Mouse (Mus musculus): ENCODE measurements around the gene Thap2. TPM values are rescaled to one million over a fixed set of nuclear protein-coding genes. Genes with fewer than 3 reads are reported as not detected.
A peak's percentile ranks its signal among the peaks of the same experiment; 100 is the strongest.

Gene Thap2
- total RNA-seq (2014; fragmentation: Nextera tagmentation) (25.7 and 34.6 TPM in 2 replicates), total RNA-seq (2017) (8.5 and 11.4 TPM in 2 replicates), polyA plus RNA-seq (2012) (8.4 and 9.0 TPM in 2 replicates)

- ATAC-seq (ENCODE audit: extremely low read depth, insufficient number of reproducible peaks, low FRiP score, poor library complexity, severe bottlenecking), result peak; percentile 95
- Histone ChIP-seq H3K27me3 (ENCODE audit: insufficient read depth, low read length) (no peaks in the 10 kb centered on the region), H3K4me1 (ENCODE audit: insufficient read depth, low read depth, low read length) (peaks cover 44% of the 10 kb centered on the region), H3K4me3 (ENCODE audit: low read depth, low read length) (peak within 1 kb of the TSS; percentile 94), H3K36me3 (replicated peaks) (peaks cover 29% of the 10 kb centered on the region), H3K9me3 (replicated peaks) (no peaks in the 10 kb centered on the region)
- no peak for TF ChIP-seq CTCF (IDR thresholded peaks at IDR 0.05; ENCODE audit: low read depth, low read length)
- no peak for TF ChIP-seq GATA2 (IDR thresholded peaks at IDR 0.05; ENCODE audit: borderline replicate concordance, low read depth, low read length)
- TF ChIP-seq TAL1 (conservative IDR thresholded peaks at IDR 0.05; ENCODE audit: low read depth, low read length), result no peak
- TF ChIP-seq POLR2AphosphoS5 (IDR thresholded peaks at IDR 0.05; ENCODE audit: insufficient replicate concordance, low read depth, low read length), result no peak
- no peak for TF ChIP-seq GATA1 (IDR thresholded peaks at IDR 0.05; ENCODE audit: borderline replicate concordance, low read length)
- DNase-seq (ENCODE audit: low spot score), result peak; percentile 93
Measured at GRCm38 (mm10) chr10:115384221-115385017, at the start of gene Thap2, which contains the start of gene Zfc3h1. Gene Thap2, minus strand, starts transcription at chr10:115384443. Gene Zfc3h1, plus strand, starts transcription at chr10:115384959.

GRCm38 (mm10) chr10:115425351-115425750, 41.1 kb upstream of the Thap2 start:
- Histone ChIP-seq H3K4me1 (ENCODE audit: insufficient read depth, low read depth, low read length) (no peaks in the 10 kb centered on the region), H3K27me3 (ENCODE audit: insufficient read depth, low read length) (no peaks in the 10 kb centered on the region), H3K4me3 (ENCODE audit: low read depth, low read length) (no peak overlapping the region), H3K9me3 (replicated peaks) (no peaks in the 10 kb centered on the region), H3K36me3 (replicated peaks) (peaks cover 86% of the 10 kb centered on the region)
- ATAC-seq (ENCODE audit: extremely low read depth, insufficient number of reproducible peaks, low FRiP score, poor library complexity, severe bottlenecking), result no peak
- DNase-seq (ENCODE audit: low spot score), result no peak
- TF ChIP-seq TAL1 (conservative IDR thresholded peaks at IDR 0.05; ENCODE audit: low read depth, low read length), result no peak
- TF ChIP-seq POLR2AphosphoS5 (IDR thresholded peaks at IDR 0.05; ENCODE audit: insufficient replicate concordance, low read depth, low read length), result no peak
- no peak for TF ChIP-seq GATA2 (IDR thresholded peaks at IDR 0.05; ENCODE audit: borderline replicate concordance, low read depth, low read length)
- TF ChIP-seq CTCF (IDR thresholded peaks at IDR 0.05; ENCODE audit: low read depth, low read length), result no peak
- no peak for TF ChIP-seq GATA1 (IDR thresholded peaks at IDR 0.05; ENCODE audit: borderline replicate concordance, low read length)

GRCm38 (mm10) chr10:115421976-115422375, 37.7 kb upstream of the Thap2 start:
- TF ChIP-seq GATA1 (IDR thresholded peaks at IDR 0.05; ENCODE audit: borderline replicate concordance, low read length) (no peak), GATA2 (IDR thresholded peaks at IDR 0.05; ENCODE audit: borderline replicate concordance, low read depth, low read length) (no peak), CTCF (IDR thresholded peaks at IDR 0.05; ENCODE audit: low read depth, low read length) (no peak), TAL1 (conservative IDR thresholded peaks at IDR 0.05; ENCODE audit: low read depth, low read length) (no peak), POLR2AphosphoS5 (IDR thresholded peaks at IDR 0.05; ENCODE audit: insufficient replicate concordance, low read depth, low read length) (no peak)
- no peaks in the 10 kb centered on the region for H3K27me3 ChIP-seq (ENCODE audit: insufficient read depth, low read length)

GRCm38 (mm10) chr10:115414056-115414455, 29.8 kb upstream of the Thap2 start:
- no peak for ATAC-seq (ENCODE audit: extremely low read depth, insufficient number of reproducible peaks, low FRiP score, poor library complexity, severe bottlenecking)
- no peak for DNase-seq (ENCODE audit: low spot score)
- no peak for TF ChIP-seq GATA1 (IDR thresholded peaks at IDR 0.05; ENCODE audit: borderline replicate concordance, low read length)
- no peak for TF ChIP-seq TAL1 (conservative IDR thresholded peaks at IDR 0.05; ENCODE audit: low read depth, low read length)
- no peak for TF ChIP-seq POLR2AphosphoS5 (IDR thresholded peaks at IDR 0.05; ENCODE audit: insufficient replicate concordance, low read depth, low read length)
- TF ChIP-seq GATA2 (IDR thresholded peaks at IDR 0.05; ENCODE audit: borderline replicate concordance, low read depth, low read length), result no peak
- TF ChIP-seq CTCF (IDR thresholded peaks at IDR 0.05; ENCODE audit: low read depth, low read length), result no peak
- H3K4me1 ChIP-seq (ENCODE audit: insufficient read depth, low read depth, low read length), result no peaks in the 10 kb centered on the region
- no peaks in the 10 kb centered on the region for H3K9me3 ChIP-seq (replicated peaks)
- peaks cover 91% of the 10 kb centered on the region for H3K36me3 ChIP-seq (replicated peaks)
- no peaks in the 10 kb centered on the region for H3K27me3 ChIP-seq (ENCODE audit: insufficient read depth, low read length)
- no peak overlapping the region for H3K4me3 ChIP-seq (ENCODE audit: low read depth, low read length)

More at GRCm38 (mm10) chr10:115421976-115422375, 37.7 kb upstream of the Thap2 start:
- no peaks in the 10 kb centered on the region for H3K9me3 ChIP-seq (replicated peaks)
- peaks cover 84% of the 10 kb centered on the region for H3K36me3 ChIP-seq (replicated peaks)
- H3K4me1 ChIP-seq (ENCODE audit: insufficient read depth, low read depth, low read length), result no peaks in the 10 kb centered on the region
- ATAC-seq (ENCODE audit: extremely low read depth, insufficient number of reproducible peaks, low FRiP score, poor library complexity, severe bottlenecking) (no peak), DNase-seq (ENCODE audit: low spot score) (no peak)
- no peak overlapping the region for H3K4me3 ChIP-seq (ENCODE audit: low read depth, low read length)

GRCm38 (mm10) chr10:115413496-115413895, 29.3 kb upstream of the Thap2 start:
- Histone ChIP-seq H3K36me3 (replicated peaks) (peaks cover 91% of the 10 kb centered on the region), H3K9me3 (replicated peaks) (no peaks in the 10 kb centered on the region), H3K4me1 (ENCODE audit: insufficient read depth, low read depth, low read length) (no peaks in the 10 kb centered on the region), H3K4me3 (ENCODE audit: low read depth, low read length) (no peak overlapping the region), H3K27me3 (ENCODE audit: insufficient read depth, low read length) (no peaks in the 10 kb centered on the region)
- TF ChIP-seq POLR2AphosphoS5 (IDR thresholded peaks at IDR 0.05; ENCODE audit: insufficient replicate concordance, low read depth, low read length) (no peak), GATA1 (IDR thresholded peaks at IDR 0.05; ENCODE audit: borderline replicate concordance, low read length) (no peak), GATA2 (IDR thresholded peaks at IDR 0.05; ENCODE audit: borderline replicate concordance, low read depth, low read length) (no peak), CTCF (IDR thresholded peaks at IDR 0.05; ENCODE audit: low read depth, low read length) (no peak), TAL1 (conservative IDR thresholded peaks at IDR 0.05; ENCODE audit: low read depth, low read length) (no peak)
- ATAC-seq (ENCODE audit: extremely low read depth, insufficient number of reproducible peaks, low FRiP score, poor library complexity, severe bottlenecking) (no peak), DNase-seq (ENCODE audit: low spot score) (no peak)

- DNase-seq (ENCODE audit: low spot score) (no peak), ATAC-seq (ENCODE audit: extremely low read depth, insufficient number of reproducible peaks, low FRiP score, poor library complexity, severe bottlenecking) (peak; percentile 73)
- TF ChIP-seq POLR2AphosphoS5 (IDR thresholded peaks at IDR 0.05; ENCODE audit: insufficient replicate concordance, low read depth, low read length) (no peak), CTCF (IDR thresholded peaks at IDR 0.05; ENCODE audit: low read depth, low read length) (peak; percentile 40; the same call in 1 of the 2 replicates)
- H3K27me3 ChIP-seq (ENCODE audit: insufficient read depth, low read length), result no peaks in the 10 kb centered on the region
- no peak overlapping the region for H3K4me3 ChIP-seq (ENCODE audit: low read depth, low read length)
- no peaks in the 10 kb centered on the region; the same call in 1 of the 2 replicates for H3K4me1 ChIP-seq (ENCODE audit: insufficient read depth, low read depth, low read length)
- H3K9me3 ChIP-seq (replicated peaks), result no peaks in the 10 kb centered on the region
- peaks cover 83% of the 10 kb centered on the region for H3K36me3 ChIP-seq (replicated peaks)
Measured at GRCm38 (mm10) chr10:115406393-115406792, 22.1 kb upstream of the Thap2 start.
